Mouse (Mus musculus): ENCODE results near the gene Ctnna2.

Gene Ctnna2

DNA sequence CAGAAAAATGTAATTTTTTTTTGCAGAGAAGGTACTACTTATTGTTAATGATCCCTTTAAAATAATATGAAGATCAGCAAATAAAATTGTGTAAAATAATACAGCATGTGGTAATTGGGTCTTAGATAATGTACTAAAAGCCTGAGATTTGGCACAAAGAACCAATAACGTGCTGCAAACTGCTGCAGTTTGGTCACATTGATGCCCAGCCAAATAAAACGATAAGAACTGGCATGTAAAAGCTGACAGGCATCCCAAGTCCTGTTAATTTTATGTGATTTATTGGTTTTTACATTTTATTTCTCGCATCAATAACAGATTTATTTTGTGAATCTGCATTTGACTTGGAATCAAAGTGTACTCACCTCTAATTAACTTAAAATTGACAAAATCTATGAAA lies 497.4 kb downstream of the Ctnna2 start:
- Histone ChIP-seq H3K9me3 (ENCODE audit: low read length) (0 out of 2 replicates have a peak, but pooled peaks cover 3% of the 10 kb centered on the region), H3K27me3 (ENCODE audit: insufficient read depth, low read length) (no peaks in the 10 kb centered on the region), H3K36me3 (ENCODE audit: insufficient read depth, low read length) (no peaks in the 10 kb centered on the region), H3K4me1 (replicated peaks; ENCODE audit: low read depth, low read length) (no peaks in the 10 kb centered on the region), H3K4me3 (replicated peaks; ENCODE audit: low read length) (no peak overlapping the region)
- TF ChIP-seq CTCF (conservative IDR thresholded peaks at IDR 0.05; ENCODE audit: low read length), result no peak

DNA sequence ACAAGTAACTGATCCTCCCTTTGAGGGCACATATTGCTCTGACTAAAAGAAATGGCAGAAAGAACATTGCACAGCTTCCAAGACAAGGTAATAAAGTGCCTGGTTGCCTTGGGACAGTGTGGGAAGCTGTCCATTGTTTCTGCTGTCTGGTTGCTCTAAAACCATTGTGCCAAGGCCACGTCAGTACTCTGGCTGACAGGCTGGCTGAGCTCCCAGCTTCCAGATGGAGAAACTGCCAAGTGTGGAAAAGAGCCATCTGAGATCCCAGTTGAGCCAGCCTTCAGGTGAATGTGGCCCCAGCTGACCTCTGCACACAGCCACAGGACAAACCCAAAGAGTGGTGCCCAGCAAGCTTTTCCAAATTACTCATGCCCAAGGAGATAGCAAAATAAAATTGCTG lies 504.1 kb downstream of the Ctnna2 start:
- no peaks in the 10 kb centered on the region for H3K27me3 ChIP-seq (ENCODE audit: insufficient read depth, low read length)
- no peak for TF ChIP-seq POU5F1 (IDR thresholded peaks at IDR 0.05; ENCODE audit: borderline replicate concordance, low read length)
- TF ChIP-seq NANOG (IDR thresholded peaks at IDR 0.05; ENCODE audit: borderline replicate concordance, low read length), result no peak
- TF ChIP-seq CTCF (conservative IDR thresholded peaks at IDR 0.05; ENCODE audit: low read length), result no peak
- H3K36me3 ChIP-seq (ENCODE audit: insufficient read depth, low read length), result no peaks in the 10 kb centered on the region

DNA sequence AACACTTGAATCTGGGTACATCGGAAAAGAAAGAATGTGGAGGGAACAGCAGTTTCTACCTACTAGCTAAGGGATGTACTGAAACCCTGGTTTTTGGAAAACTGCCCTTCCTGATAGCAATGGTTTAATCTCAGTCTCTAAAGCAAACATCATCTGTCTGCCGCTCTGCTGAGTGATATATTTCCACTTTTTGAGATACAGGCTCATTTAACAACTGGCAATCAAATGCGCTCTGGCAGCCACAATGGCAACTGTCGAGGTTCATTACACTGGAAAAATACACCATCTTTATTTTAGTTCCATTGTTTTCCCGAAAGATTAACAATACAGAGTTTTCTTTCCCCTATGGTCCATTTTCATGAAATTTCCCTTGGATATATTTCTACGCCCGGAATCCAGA lies 506.2 kb downstream of the Ctnna2 start:
- Histone ChIP-seq H3K4me3 (replicated peaks; ENCODE audit: low read length) (no peak overlapping the region), H3K9me3 (ENCODE audit: low read length) (no peaks in the 10 kb centered on the region; the same call in 1 of the 2 replicates), H3K36me3 (ENCODE audit: insufficient read depth, low read length) (no peaks in the 10 kb centered on the region), H3K27me3 (ENCODE audit: insufficient read depth, low read length) (no peaks in the 10 kb centered on the region), H3K4me1 (replicated peaks; ENCODE audit: low read depth, low read length) (no peaks in the 10 kb centered on the region)
- TF ChIP-seq NANOG (IDR thresholded peaks at IDR 0.05; ENCODE audit: borderline replicate concordance, low read length), result no peak
- TF ChIP-seq CTCF (conservative IDR thresholded peaks at IDR 0.05; ENCODE audit: low read length), result no peak
- TF ChIP-seq POU5F1 (IDR thresholded peaks at IDR 0.05; ENCODE audit: borderline replicate concordance, low read length), result no peak

More for the DNA sequence above, 504.1 kb downstream of the Ctnna2 start:
- Histone ChIP-seq H3K9me3 (ENCODE audit: low read length) (no peaks in the 10 kb centered on the region; the same call in 1 of the 2 replicates), H3K4me3 (replicated peaks; ENCODE audit: low read length) (no peak overlapping the region), H3K4me1 (replicated peaks; ENCODE audit: low read depth, low read length) (no peaks in the 10 kb centered on the region)

DNA sequence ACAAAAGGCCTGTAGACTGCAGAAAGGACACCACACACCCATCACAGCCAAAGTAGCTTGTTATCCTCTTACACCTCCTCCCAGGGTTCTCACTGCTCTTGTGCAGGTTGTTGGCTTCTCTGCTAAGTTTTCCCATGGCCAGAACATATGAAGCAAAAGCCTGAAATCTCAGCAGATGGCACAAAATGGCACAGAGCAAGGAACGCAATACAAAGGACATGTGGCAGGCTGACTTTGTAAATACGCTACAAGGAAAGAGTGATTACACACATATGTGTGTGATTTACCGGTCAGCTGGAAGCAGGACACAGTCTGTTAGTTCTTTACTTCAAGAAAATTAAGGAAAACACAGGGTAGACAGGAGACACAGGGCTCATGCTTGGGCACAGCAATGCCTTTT lies 511.4 kb downstream of the Ctnna2 start:
- H3K4me3 ChIP-seq (replicated peaks; ENCODE audit: low read length), result no peak overlapping the region
- TF ChIP-seq NANOG (IDR thresholded peaks at IDR 0.05; ENCODE audit: borderline replicate concordance, low read length) (no peak), CTCF (conservative IDR thresholded peaks at IDR 0.05; ENCODE audit: low read length) (no peak), POU5F1 (IDR thresholded peaks at IDR 0.05; ENCODE audit: borderline replicate concordance, low read length) (no peak)
- no peaks in the 10 kb centered on the region for H3K27me3 ChIP-seq (ENCODE audit: insufficient read depth, low read length)
- no peaks in the 10 kb centered on the region for H3K4me1 ChIP-seq (replicated peaks; ENCODE audit: low read depth, low read length)
- no peaks in the 10 kb centered on the region for H3K36me3 ChIP-seq (ENCODE audit: insufficient read depth, low read length)
- no peaks in the 10 kb centered on the region for H3K9me3 ChIP-seq (ENCODE audit: low read length)

DNA sequence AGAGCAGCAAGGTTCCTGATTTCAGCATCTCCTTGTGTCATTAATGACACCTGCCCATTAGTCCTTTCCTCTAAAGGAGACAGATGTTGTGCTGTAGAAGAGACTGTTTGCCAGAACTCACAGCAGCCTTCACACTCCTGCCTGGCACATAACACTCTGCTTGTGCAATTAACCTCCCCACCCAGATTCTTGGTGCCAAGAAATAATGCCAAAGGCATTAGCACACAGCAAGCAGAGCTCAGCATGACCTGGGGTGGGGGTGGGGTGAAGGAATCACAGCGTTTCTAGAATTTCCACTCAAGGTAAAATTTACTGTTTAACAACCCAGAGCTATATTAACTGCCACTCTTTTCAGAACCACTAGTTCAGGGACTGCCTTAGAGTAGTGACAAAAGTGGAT lies 516.8 kb downstream of the Ctnna2 start:
- no peak overlapping the region for H3K4me3 ChIP-seq (replicated peaks; ENCODE audit: low read length)
- H3K4me1 ChIP-seq (replicated peaks; ENCODE audit: low read depth, low read length), result no peaks in the 10 kb centered on the region
- no peaks in the 10 kb centered on the region for H3K9me3 ChIP-seq (ENCODE audit: low read length)
- H3K27me3 ChIP-seq (ENCODE audit: insufficient read depth, low read length), result no peaks in the 10 kb centered on the region
- TF ChIP-seq CTCF (conservative IDR thresholded peaks at IDR 0.05; ENCODE audit: low read length), result no peak
- TF ChIP-seq NANOG (IDR thresholded peaks at IDR 0.05; ENCODE audit: borderline replicate concordance, low read length), result no peak
- no peak for TF ChIP-seq POU5F1 (IDR thresholded peaks at IDR 0.05; ENCODE audit: borderline replicate concordance, low read length)
- H3K36me3 ChIP-seq (ENCODE audit: insufficient read depth, low read length), result no peaks in the 10 kb centered on the region

DNA sequence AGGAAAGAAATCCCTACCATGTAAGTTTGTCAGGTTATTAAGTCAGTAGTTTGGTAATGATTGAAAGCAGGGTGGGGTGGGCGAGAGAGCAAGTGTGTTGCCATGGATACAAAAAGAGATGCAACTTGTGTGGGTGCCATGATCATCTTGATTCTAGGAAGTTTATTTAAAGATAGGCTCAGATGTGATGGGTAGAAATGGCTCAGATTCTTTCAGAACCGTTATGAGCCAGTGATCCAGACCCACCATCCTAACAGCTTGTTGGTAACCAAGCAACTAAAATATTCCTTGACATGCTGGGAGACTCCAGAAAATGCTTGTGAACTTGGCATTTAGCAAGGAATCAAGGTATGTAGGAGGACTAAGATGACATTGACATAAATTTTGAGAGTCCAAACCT lies 521.6 kb downstream of the Ctnna2 start:
- Histone ChIP-seq H3K9me3 (ENCODE audit: low read length) (no peaks in the 10 kb centered on the region), H3K4me1 (replicated peaks; ENCODE audit: low read depth, low read length) (no peaks in the 10 kb centered on the region), H3K27me3 (ENCODE audit: insufficient read depth, low read length) (no peaks in the 10 kb centered on the region), H3K4me3 (replicated peaks; ENCODE audit: low read length) (no peak overlapping the region), H3K36me3 (ENCODE audit: insufficient read depth, low read length) (no peaks in the 10 kb centered on the region)
- TF ChIP-seq POU5F1 (IDR thresholded peaks at IDR 0.05; ENCODE audit: borderline replicate concordance, low read length) (no peak), NANOG (IDR thresholded peaks at IDR 0.05; ENCODE audit: borderline replicate concordance, low read length) (no peak), CTCF (conservative IDR thresholded peaks at IDR 0.05; ENCODE audit: low read length) (no peak)

DNA sequence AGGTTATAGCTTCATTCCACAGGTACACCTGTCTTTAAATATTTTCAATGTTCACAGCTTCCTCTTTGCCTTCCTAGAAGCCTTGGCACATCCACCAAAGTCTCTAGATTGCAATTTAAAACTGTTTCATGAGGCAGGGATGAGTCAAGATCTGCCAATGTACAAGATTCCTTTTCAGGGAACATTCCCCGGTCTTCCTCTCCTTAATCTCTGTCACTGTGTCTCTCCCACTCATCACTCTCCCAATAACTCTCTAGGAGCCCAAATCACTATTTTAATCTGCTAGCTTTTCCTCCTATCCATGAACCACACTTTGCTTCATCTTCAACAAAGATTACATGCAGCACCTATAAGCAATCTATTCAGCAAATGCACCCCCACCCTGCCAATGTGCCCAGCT lies 532.6 kb downstream of the Ctnna2 start:
- TF ChIP-seq NANOG (IDR thresholded peaks at IDR 0.05; ENCODE audit: borderline replicate concordance, low read length) (no peak), POU5F1 (IDR thresholded peaks at IDR 0.05; ENCODE audit: borderline replicate concordance, low read length) (no peak), CTCF (conservative IDR thresholded peaks at IDR 0.05; ENCODE audit: low read length) (no peak)
- Histone ChIP-seq H3K4me1 (replicated peaks; ENCODE audit: low read depth, low read length) (no peaks in the 10 kb centered on the region), H3K4me3 (replicated peaks; ENCODE audit: low read length) (no peak overlapping the region), H3K27me3 (ENCODE audit: insufficient read depth, low read length) (no peaks in the 10 kb centered on the region), H3K9me3 (ENCODE audit: low read length) (no peaks in the 10 kb centered on the region), H3K36me3 (ENCODE audit: insufficient read depth, low read length) (no peaks in the 10 kb centered on the region)

DNA sequence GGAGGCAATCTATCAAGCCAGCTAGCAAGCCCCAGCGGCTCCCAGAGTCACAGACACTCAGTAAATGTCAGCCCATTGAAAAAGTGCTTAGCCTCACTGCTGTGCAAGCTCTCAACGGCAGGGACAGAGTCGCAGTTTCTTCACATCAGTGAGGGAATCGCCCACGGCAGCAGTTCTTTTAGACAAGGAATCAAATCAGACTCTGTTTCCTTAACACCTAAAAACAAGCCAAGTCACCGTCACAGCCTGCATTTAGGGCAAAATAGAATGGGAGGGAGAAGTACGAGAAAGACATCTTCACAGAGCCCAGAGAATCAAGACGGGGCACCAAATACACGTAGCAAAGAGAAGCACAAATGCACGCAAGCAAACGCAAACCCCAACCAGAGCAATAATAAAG lies 535.6 kb downstream of the Ctnna2 start:
- H3K27me3 ChIP-seq (ENCODE audit: insufficient read depth, low read length), result no peaks in the 10 kb centered on the region
- H3K9me3 ChIP-seq (ENCODE audit: low read length), result no peaks in the 10 kb centered on the region
- H3K4me3 ChIP-seq (replicated peaks; ENCODE audit: low read length), result no peak overlapping the region
- H3K4me1 ChIP-seq (replicated peaks; ENCODE audit: low read depth, low read length), result no peaks in the 10 kb centered on the region
- no peaks in the 10 kb centered on the region for H3K36me3 ChIP-seq (ENCODE audit: insufficient read depth, low read length)
- TF ChIP-seq POU5F1 (IDR thresholded peaks at IDR 0.05; ENCODE audit: borderline replicate concordance, low read length) (no peak), NANOG (IDR thresholded peaks at IDR 0.05; ENCODE audit: borderline replicate concordance, low read length) (no peak), CTCF (conservative IDR thresholded peaks at IDR 0.05; ENCODE audit: low read length) (no peak)

DNA sequence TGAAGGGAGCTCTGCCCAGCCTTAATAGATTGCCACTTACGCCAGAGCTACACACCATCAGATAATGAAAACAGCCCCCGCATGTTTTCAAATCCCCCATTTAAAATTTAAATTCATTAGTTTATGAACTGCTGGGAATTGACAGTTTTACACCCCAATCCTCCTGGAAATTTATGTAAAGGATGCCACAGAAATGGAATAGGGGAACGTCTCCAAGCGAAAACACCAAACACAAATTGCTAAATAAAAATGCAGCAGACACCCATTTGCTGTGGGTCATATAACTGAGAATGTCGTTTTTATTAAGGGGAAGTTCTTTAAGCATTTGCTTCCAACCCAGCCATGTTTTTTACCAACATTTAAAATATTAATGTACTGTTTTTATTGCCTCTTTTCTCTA lies 538.4 kb downstream of the Ctnna2 start:
- TF ChIP-seq CTCF (conservative IDR thresholded peaks at IDR 0.05; ENCODE audit: low read length) (no peak), NANOG (IDR thresholded peaks at IDR 0.05; ENCODE audit: borderline replicate concordance, low read length) (no peak), POU5F1 (IDR thresholded peaks at IDR 0.05; ENCODE audit: borderline replicate concordance, low read length) (no peak)
- Histone ChIP-seq H3K4me1 (replicated peaks; ENCODE audit: low read depth, low read length) (no peaks in the 10 kb centered on the region), H3K4me3 (replicated peaks; ENCODE audit: low read length) (no peak overlapping the region), H3K9me3 (ENCODE audit: low read length) (no peaks in the 10 kb centered on the region), H3K36me3 (ENCODE audit: insufficient read depth, low read length) (no peaks in the 10 kb centered on the region), H3K27me3 (ENCODE audit: insufficient read depth, low read length) (no peaks in the 10 kb centered on the region)

All from E14TG2a.4 (cell line).